Mouse (Mus musculus) liver, embryonic 14.5 days (tissue): ENCODE data around the gene Hcar2. TPM values are rescaled to one million over a fixed set of nuclear protein-coding genes. Genes with fewer than 3 reads are reported as not detected.

ENCODE experiments used
- ATAC-seq: fragments of 200-750 bp; cut with Nextera tagmentation; 2 replicates; pipeline ENCODE4 v1.8.0; 2017; ENCODE audit warnings: moderate number of reproducible peaks, mild to moderate bottlenecking, moderate library complexity; ENCODE audit not compliant: insufficient read depth
- DNase-seq, 3 experiments: peaks; one replicate each; pipeline ENCODE4 v3.0.0-alpha.2; 2012 to 2013; ENCODE audit warnings: low read depth in 3 of 3, low spot score in 3 of 3
- H3K27ac ChIP-seq: fragments of 300-500 bp; sonication (generic); 2 replicates; pipeline ENCODE4 v1.5.1; 2014; ENCODE audit warnings: moderate library complexity, mild to moderate bottlenecking, control low read depth, inconsistent platforms
- H3K27me3 ChIP-seq: fragments of 300-500 bp; sonication (generic); 2 replicates; pipeline ENCODE4 v1.6.1; 2014; ENCODE audit warnings: mild to moderate bottlenecking, low read length, moderate library complexity; ENCODE audit not compliant: control insufficient read depth, insufficient read depth
- H3K36me3 ChIP-seq: fragments of 300-500 bp; sonication (generic); replicated peaks from 2 replicates; pipeline ENCODE4 v1.6.1; 2014; ENCODE audit warnings: low read depth; ENCODE audit not compliant: control insufficient read depth, insufficient read depth
- H3K4me1 ChIP-seq, 2 experiments: fragments of 200-500 bp in 1 of 2; fragments of 300-500 bp in 1 of 2; sonication (generic) in 1 of 2; replicated peaks; 2 replicates each; pipeline ENCODE4 v1.6.1; 2012 to 2014; ENCODE audit warnings: antibody characterized with exemption in 1 of 2, inconsistent platforms in 1 of 2, low read length in 1 of 2; ENCODE audit not compliant: control insufficient read depth in 2 of 2, insufficient read depth in 2 of 2
- H3K4me2 ChIP-seq: fragments of 300-500 bp; sonication (generic); 2 replicates; pipeline ENCODE4 v1.6.1; 2014; ENCODE audit warnings: low read depth, mild to moderate bottlenecking, control low read depth, moderate library complexity
- H3K4me3 ChIP-seq, 2 experiments: fragments of 200-500 bp in 1 of 2; fragments of 300-500 bp in 1 of 2; sonication (generic) in 1 of 2; 2 replicates each; pipeline ENCODE4 v1.5.1; 2012 to 2014; ENCODE audit warnings: low read depth in 2 of 2, low read length in 2 of 2, mild to moderate bottlenecking in 2 of 2, control low read depth in 1 of 2, inconsistent platforms in 1 of 2, moderate library complexity in 1 of 2; ENCODE audit not compliant: insufficient read depth in 1 of 2
- H3K9ac ChIP-seq: fragments of 300-500 bp; sonication (generic); replicated peaks from 2 replicates; pipeline ENCODE4 v1.6.1; 2014; ENCODE audit warnings: mild to moderate bottlenecking, control low read depth, moderate library complexity
- H3K9me3 ChIP-seq: fragments of 300-500 bp; sonication (generic); 2 replicates; pipeline ENCODE4 v1.6.1; 2016; ENCODE audit warnings: low read length, mixed read lengths; ENCODE audit not compliant: control insufficient read depth
- CTCF ChIP-seq: IDR thresholded peaks from 2 replicates; pipeline ENCODE4 v1.5.1; 2016; ENCODE audit warnings: antibody characterized with exemption, low read depth, control low read depth
- EP300 ChIP-seq: IDR thresholded peaks from 2 replicates; pipeline ENCODE4 v1.6.1; 2016; ENCODE audit warnings: antibody characterized with exemption, low read depth
- WGBS: fragments of 180-500 bp; shearing (Covaris S2); extraction: QIAGEN DNeasy Blood & Tissue Kit; methylation state at CpG from one replicate; pipeline ENCODE4 v1.1.7; 2014; ENCODE audit not compliant: insufficient replicate concordance; 5-methylcytosine and 5-hydroxymethylcytosine counted together
- polyA plus RNA-seq, 2 experiments: library from polyadenylated mRNA; depleted of rRNA in 1 of 2; stranded (reverse) in 1 of 2; unstranded in 1 of 2; fragments of >200 nt; fragmentation: Nextera tagmentation in 1 of 2; extraction: Ambion mirVana in 1 of 2; gene quantifications; 2 replicates each; pipeline versions ENCODE4 v1.2.1 to v1.2.3; 2012 to 2014

The Hcar2 gene
- polyA plus RNA-seq, 2 experiments, result 0.20 to 0.42 TPM

GRCm38 (mm10) chr5:123837371-123837770 lies 27.9 kb downstream of the Hcar2 start:
- no peak for TF ChIP-seq CTCF
- TF ChIP-seq EP300, result no peak
- Histone ChIP-seq H3K4me3 (no peak overlapping the region), H3K9ac (no peak overlapping the region), H3K27ac (no peak overlapping the region), H3K4me2 (no peak overlapping the region), H3K36me3 (no peaks in the 10 kb centered on the region), H3K27me3 (no peaks in the 10 kb centered on the region), H3K9me3 (no peaks in the 10 kb centered on the region), H3K4me1 (peaks cover 0 to 1% of the 10 kb centered on the region in 2 experiments; a peak in 1 of 4 replicates)
- 43% methylated on average over 4 of the region's 4 CpGs for WGBS
- ATAC-seq (no peak), DNase-seq (no peak)

- Histone ChIP-seq H3K4me1 (no peaks in the 10 kb centered on the region), H3K9me3 (no peaks in the 10 kb centered on the region), H3K4me3 (no peak overlapping the region), H3K27me3 (no peaks in the 10 kb centered on the region), H3K9ac (no peak overlapping the region), H3K36me3 (no peaks in the 10 kb centered on the region), H3K27ac (no peak overlapping the region), H3K4me2 (no peak overlapping the region)
- ATAC-seq (no peak), DNase-seq (no peak)
- TF ChIP-seq CTCF (no peak), EP300 (no peak)
- 61% methylated on average over 3 of the region's 3 CpGs for WGBS
These were observed 30.5 kb downstream of the Hcar2 start for GRCm38 (mm10) chr5:123834836-123835235.

GRCm38 (mm10) chr5:123832309-123832708 lies 33.0 kb downstream of the Hcar2 start:
- Histone ChIP-seq H3K9ac (no peak overlapping the region), H3K4me3 (no peak overlapping the region), H3K4me1 (no peaks in the 10 kb centered on the region), H3K36me3 (no peaks in the 10 kb centered on the region), H3K27ac (no peak overlapping the region), H3K27me3 (no peaks in the 10 kb centered on the region), H3K9me3 (no peaks in the 10 kb centered on the region), H3K4me2 (no peak overlapping the region)
- ATAC-seq (no peak), DNase-seq (peak in 1 of 3 experiments; percentile 23)
- 46% methylated on average over 7 of the region's 7 CpGs for WGBS
- TF ChIP-seq CTCF (no peak), EP300 (no peak)

GRCm38 (mm10) chr5:123827659-123828091 lies 37.6 kb downstream of the Hcar2 start:
- H3K9me3 ChIP-seq, result no peaks in the 10 kb centered on the region
- no peak overlapping the region for H3K27ac ChIP-seq
- no peak overlapping the region for H3K4me3 ChIP-seq
- no peaks in the 10 kb centered on the region for H3K27me3 ChIP-seq
- no peaks in the 10 kb centered on the region; the same call in 1 of the 2 replicates for H3K36me3 ChIP-seq
- H3K4me2 ChIP-seq, result no peak overlapping the region
- 67% methylated on average over 6 of the region's 6 CpGs for WGBS
- no peak for ATAC-seq
- H3K9ac ChIP-seq, result no peak overlapping the region
- H3K4me1 ChIP-seq, result no peaks in the 10 kb centered on the region
- TF ChIP-seq CTCF, result peak; percentile 40; the same call in 1 of the 2 replicates
- TF ChIP-seq EP300, result no peak
- DNase-seq, result no peak

GRCm38 (mm10) chr5:123822706-123823105 lies 42.6 kb downstream of the Hcar2 start:
- no peak for ATAC-seq
- 77% methylated on average over 7 of the region's 7 CpGs for WGBS
- no peak for DNase-seq
- H3K9me3 ChIP-seq, result no peaks in the 10 kb centered on the region
- peaks cover 16% of the 10 kb centered on the region for H3K36me3 ChIP-seq
- TF ChIP-seq CTCF (no peak), EP300 (no peak)
- no peak overlapping the region for H3K4me3 ChIP-seq
- no peak overlapping the region for H3K9ac ChIP-seq
- no peak overlapping the region for H3K27ac ChIP-seq
- no peaks in the 10 kb centered on the region for H3K4me1 ChIP-seq
- H3K4me2 ChIP-seq, result no peak overlapping the region
- H3K27me3 ChIP-seq, result no peaks in the 10 kb centered on the region
